Mouse (Mus musculus) C2C12 (cell line): ENCODE results near the gene Mgat4d. TPM values are rescaled to one million over a fixed set of nuclear protein-coding genes. Genes with fewer than 3 reads are reported as not detected.
"Not testable (repeated sequence)": the region's sequence is repeated elsewhere in the genome, so short reads cannot be mapped to it uniquely, and the experiment has no call there.

Experiments used
- H3K27me3 ChIP-seq: one replicate; pipeline ENCODE4 v1.6.1; 2011; ENCODE audit not compliant: control insufficient read depth, insufficient read depth, insufficient read length
- H3K36me3 ChIP-seq: one replicate; pipeline ENCODE4 v1.6.1; 2011; ENCODE audit not compliant: control insufficient read depth, insufficient read depth
- H3K4me3 ChIP-seq: one replicate; pipeline ENCODE4 v1.5.1; 2011; ENCODE audit warnings: mild to moderate bottlenecking, control low read depth; ENCODE audit not compliant: poor library complexity, insufficient read depth, severe bottlenecking
- H3K79me2 ChIP-seq: one replicate; pipeline ENCODE4 v1.6.1; 2011; ENCODE audit not compliant: control insufficient read depth, insufficient read depth
- H3K79me3 ChIP-seq: one replicate; pipeline ENCODE4 v1.6.1; 2011; ENCODE audit warnings: low read depth, control low read depth
- H3ac ChIP-seq: one replicate; pipeline ENCODE3; 2011; ENCODE audit warnings: low read depth; ENCODE audit not compliant: control insufficient read depth, insufficient read length
- CEBPB ChIP-seq: IDR thresholded peaks from one replicate; pipeline ENCODE4 v1.6.1; 2011; ENCODE audit warnings: low read depth, mild to moderate bottlenecking, control low read depth, moderate library complexity
- CTCF ChIP-seq: IDR thresholded peaks from one replicate; pipeline ENCODE4 v1.5.1; 2011; ENCODE audit not compliant: control insufficient read depth, insufficient read depth, insufficient read length
- FOSL1 ChIP-seq: IDR thresholded peaks from one replicate; pipeline ENCODE4 v1.8.0; 2011; ENCODE audit warnings: mild to moderate bottlenecking, low read length; ENCODE audit not compliant: poor library complexity, insufficient read depth, severe bottlenecking
- MAX ChIP-seq: IDR thresholded peaks from one replicate; pipeline ENCODE4 v1.6.1; 2011; ENCODE audit warnings: mild to moderate bottlenecking, control low read depth
- MYOD1 ChIP-seq: IDR thresholded peaks from one replicate; pipeline ENCODE4 v1.6.1; 2011; ENCODE audit warnings: low read depth; ENCODE audit not compliant: control insufficient read depth, insufficient read length
- MYOG ChIP-seq: IDR thresholded peaks from one replicate; pipeline ENCODE4 v1.6.1; 2011; ENCODE audit not compliant: control insufficient read depth, insufficient read length; ENCODE audit errors: extremely low read depth
- USF1 ChIP-seq: IDR thresholded peaks from one replicate; pipeline ENCODE4 v1.6.1; 2011; ENCODE audit warnings: low read depth, mild to moderate bottlenecking, control low read depth, moderate library complexity
- long read RNA-seq, 2 experiments: library from polyadenylated mRNA; unstranded; transcript quantifications; one replicate each; pipeline ENCODE4 v2.0.0; 2019 to 2020
- polyA plus RNA-seq: library from polyadenylated mRNA; unstranded; fragments of >200 nt; fragmentation: generic; extraction: Trizol; gene quantifications from one replicate; pipeline ENCODE4 v1.2.1, GENCODE M21; 2012; ENCODE audit warnings: missing spikeins

Mgat4d gene
- not detected for polyA plus RNA-seq
- long read RNA-seq, experiment 1: 0 reads
- long read RNA-seq, experiment 2: 0 reads

DNA sequence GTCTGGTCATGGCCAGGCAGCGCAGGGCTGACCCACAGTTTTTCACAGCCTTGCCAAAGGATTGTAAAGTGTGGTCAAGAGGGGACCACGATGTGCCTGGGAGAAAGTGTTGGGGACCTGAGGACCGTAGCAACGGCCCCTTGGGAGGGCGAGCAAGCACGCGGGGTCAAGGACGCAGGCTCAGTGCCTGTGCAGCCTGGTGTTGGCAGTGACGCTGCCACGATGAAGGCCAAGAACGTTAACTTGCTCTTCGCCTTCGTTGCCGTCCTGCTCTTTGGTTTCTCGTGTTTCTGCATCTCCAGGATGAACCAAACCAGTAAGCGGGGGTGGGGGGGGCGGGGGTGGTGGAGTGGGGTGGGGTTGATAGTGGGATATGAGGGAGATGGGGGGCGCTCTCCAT, at the start of gene Mgat4d:
Mgat4d (plus strand) TSS at position 209 of the 400 bp plus-strand sequence.
- Histone ChIP-seq H3K4me3 (no peak within 1 kb of the TSS), H3K36me3 (no peaks in the 10 kb centered on the region), H3K27me3 (peaks cover 26% of the 10 kb centered on the region), H3K79me2 (no peaks in the 10 kb centered on the region), H3ac (no peak within 1 kb of the TSS), H3K79me3 (no peaks in the 10 kb centered on the region)
- no peak for TF ChIP-seq MYOD1
- no peak for TF ChIP-seq USF1
- no peak for TF ChIP-seq CEBPB
- no peak for TF ChIP-seq CTCF
- no peak for TF ChIP-seq MAX
- no peak for TF ChIP-seq MYOG
- no peak for TF ChIP-seq FOSL1

DNA sequence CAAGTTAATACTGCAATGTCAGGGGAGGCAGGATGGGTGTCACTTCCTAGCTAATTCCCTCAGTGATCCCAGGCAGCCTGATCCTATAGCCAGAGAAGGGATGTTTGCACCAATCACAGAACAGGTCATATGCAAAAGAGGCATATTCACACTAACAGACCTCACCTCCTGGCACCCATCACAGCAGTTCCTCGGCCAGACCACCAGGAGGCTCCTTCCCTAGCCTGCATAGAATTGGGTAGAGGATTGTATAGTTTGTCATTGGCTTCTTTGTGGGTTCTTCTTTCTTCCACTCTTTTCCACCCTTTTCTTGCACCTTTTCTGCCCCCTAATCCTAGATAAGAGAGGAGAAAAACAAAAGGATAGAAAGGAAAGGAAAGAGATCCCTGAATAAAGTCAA, 48.1 kb upstream of the Mgat4d start:
- no peak for TF ChIP-seq USF1
- no peak for TF ChIP-seq CTCF
- TF ChIP-seq MYOG: no peak
- TF ChIP-seq MAX: no peak
- no peak for TF ChIP-seq CEBPB
- TF ChIP-seq FOSL1: no peak
- TF ChIP-seq MYOD1: no peak
- Histone ChIP-seq H3K79me2 (no peaks in the 10 kb centered on the region), H3K27me3 (peaks cover 6% of the 10 kb centered on the region), H3K79me3 (no peaks in the 10 kb centered on the region), H3ac (no peak overlapping the region), H3K36me3 (no peaks in the 10 kb centered on the region), H3K4me3 (no peak overlapping the region)

DNA sequence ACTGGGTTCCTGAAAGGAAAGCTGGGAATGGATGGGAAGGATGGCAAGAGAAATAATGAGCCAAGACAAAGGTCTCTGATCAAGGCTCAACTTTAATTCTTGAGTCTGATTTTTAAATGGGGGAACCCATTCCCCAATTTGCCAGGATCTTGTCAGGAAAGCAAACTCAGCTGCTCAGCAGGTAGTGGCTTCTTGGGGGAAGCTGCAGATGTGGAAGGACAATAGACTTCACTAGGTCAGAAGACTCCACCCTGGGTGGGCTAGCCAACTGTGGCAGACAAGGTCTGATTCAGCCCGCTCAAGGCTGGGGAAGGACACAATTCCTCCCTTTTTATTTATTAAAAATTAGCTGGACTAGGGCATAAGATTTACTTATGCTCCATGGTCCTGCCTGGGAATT, 43.3 kb upstream of the Mgat4d start:
- no peak overlapping the region for H3K4me3 ChIP-seq
- TF ChIP-seq MYOG (no peak), CTCF (no peak), CEBPB (no peak), MAX (no peak)
- H3K27me3 ChIP-seq: no peaks in the 10 kb centered on the region
- H3ac ChIP-seq: no peak overlapping the region
- no peaks in the 10 kb centered on the region for H3K79me2 ChIP-seq
- no peaks in the 10 kb centered on the region for H3K79me3 ChIP-seq
- H3K36me3 ChIP-seq: no peaks in the 10 kb centered on the region

DNA sequence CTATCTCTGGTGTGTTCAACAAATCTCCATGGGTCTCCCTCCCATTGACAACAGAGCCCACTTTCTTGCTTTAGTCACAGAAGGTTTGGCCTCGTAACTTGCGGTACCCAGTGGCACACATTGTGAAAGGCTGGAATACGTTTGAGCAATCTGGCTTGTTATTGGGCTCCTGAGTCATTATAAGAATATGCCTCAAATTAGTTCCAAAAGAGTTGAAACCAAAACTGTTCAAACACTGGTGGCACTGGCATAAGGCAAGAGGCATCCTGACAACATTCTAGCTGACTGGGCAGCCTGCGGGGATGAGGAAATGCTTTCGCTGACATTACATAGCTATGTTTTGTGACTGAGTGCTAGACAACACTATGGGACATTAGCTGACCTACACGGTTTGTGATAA, 38.4 kb upstream of the Mgat4d start:
- no peaks in the 10 kb centered on the region for H3K27me3 ChIP-seq
- no peaks in the 10 kb centered on the region for H3K79me2 ChIP-seq
- TF ChIP-seq CTCF (no peak), MYOG (no peak), MYOD1 (no peak), FOSL1 (no peak), MAX (no peak), USF1 (no peak), CEBPB (no peak)
- no peak overlapping the region for H3K4me3 ChIP-seq
- no peak overlapping the region for H3ac ChIP-seq
- H3K79me3 ChIP-seq: no peaks in the 10 kb centered on the region
- no peaks in the 10 kb centered on the region for H3K36me3 ChIP-seq

DNA sequence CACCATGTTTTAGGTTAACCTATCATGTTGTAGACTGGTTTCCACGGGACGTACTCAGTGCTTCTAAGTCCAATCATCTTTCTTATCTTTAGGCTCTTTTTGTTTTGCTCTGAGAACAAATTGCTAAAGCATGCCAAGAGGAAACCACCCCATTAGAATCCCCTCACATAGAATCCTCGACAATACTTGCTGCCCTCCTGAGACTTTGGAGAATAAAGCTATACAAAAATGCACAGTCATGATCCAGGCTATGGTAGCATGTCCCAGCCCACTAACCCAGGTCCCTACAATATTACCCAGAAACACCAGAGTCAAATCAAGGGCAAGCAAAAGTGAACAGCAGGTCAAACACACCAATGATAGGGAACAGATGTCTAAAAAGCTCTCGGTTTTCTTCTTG, 33.2 kb upstream of the Mgat4d start:
- peaks cover 12% of the 10 kb centered on the region for H3K36me3 ChIP-seq
- H3K27me3 ChIP-seq, H3K79me2 ChIP-seq, H3K4me3 ChIP-seq, H3K79me3 ChIP-seq, H3ac ChIP-seq: not testable (repeated sequence)

DNA sequence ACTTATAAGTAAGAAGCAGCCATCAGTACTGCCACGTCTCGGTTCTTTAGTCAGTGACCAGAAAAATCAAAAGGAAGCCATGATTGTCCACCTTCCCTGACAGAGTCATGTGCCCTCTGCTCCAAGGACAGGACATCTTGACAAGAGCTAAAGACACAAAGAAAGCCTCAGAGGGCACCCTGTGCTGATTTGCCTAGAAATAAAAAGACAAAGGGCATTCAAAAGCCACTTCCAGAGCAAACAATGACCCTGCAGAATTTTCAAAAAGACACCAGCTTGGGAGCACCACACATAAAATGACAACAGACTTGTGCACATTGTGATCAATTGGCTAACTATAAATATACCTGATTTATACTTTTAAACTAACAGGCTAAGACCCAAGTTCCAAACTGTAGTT, 32.6 kb upstream of the Mgat4d start:
- Histone ChIP-seq H3K79me2 (no peaks in the 10 kb centered on the region), H3K27me3 (no peaks in the 10 kb centered on the region), H3K36me3 (peaks cover 12% of the 10 kb centered on the region), H3ac (no peak overlapping the region), H3K4me3 (no peak overlapping the region), H3K79me3 (no peaks in the 10 kb centered on the region)
- TF ChIP-seq MYOG (no peak), CEBPB (no peak), CTCF (no peak), USF1 (no peak), FOSL1 (no peak), MYOD1 (no peak), MAX (no peak)
